Comparison of ENCODE assay signal across 8 mouse cellular contexts in genomic region chr15:93336658-93336924, GRCm38 (mm10). TPM values are rescaled to one million over a fixed set of nuclear protein-coding genes. Genes with fewer than 3 reads are reported as not detected.
A peak's percentile ranks its signal among the peaks of the same experiment; 100 is the strongest.
DNase-seq lines count a peak whose midpoint lies in the region; ATAC-seq and TF ChIP-seq lines count a peak whose summit lies in the region.

No protein-coding gene starts in this region.

- no peaks in the 10 kb centered on the region for H3K27me3 ChIP-seq in lung, embryonic 15.5 days
- H3K27me3 ChIP-seq in intestine, postnatal 0 days (replicated peaks; ENCODE audit: control insufficient read depth, insufficient read depth, low read length) = no peaks in the 10 kb centered on the region
- no peaks in the 10 kb centered on the region for H3K27me3 ChIP-seq in neural tube, embryonic 14.5 days (ENCODE audit: control insufficient read depth, insufficient read depth, low read length)

- ATAC-seq in lung, embryonic 15.5 days (ENCODE audit: borderline replicate concordance, extremely low read depth, low FRiP score, low TSS enrichment) = no peak
- no peak; the same call in 1 of the 2 replicates for ATAC-seq in intestine, postnatal 0 days
- ATAC-seq in neural tube, embryonic 14.5 days (ENCODE audit: low read depth) = no peak; the same call in 1 of the 2 replicates
- ATAC-seq in cerebellum, adult (ENCODE audit: insufficient number of reproducible peaks, low FRiP score, low TSS enrichment) = no peak

- H3K27ac ChIP-seq in lung, embryonic 15.5 days = peak overlapping the region; percentile 95
- peak overlapping the region; percentile 72; the same call in 1 of the 2 replicates for H3K27ac ChIP-seq in embryonic fibroblast, embryonic 13.5 days (ENCODE audit: insufficient read depth, low read length)
- H3K27ac ChIP-seq in intestine, postnatal 0 days (ENCODE audit: low read depth, low read length) = peak overlapping the region; percentile 89
- peak overlapping the region; percentile 93 for H3K27ac ChIP-seq in neural tube, embryonic 14.5 days (ENCODE audit: low read depth, low read length)

- peaks cover 12% of the 10 kb centered on the region for H3K4me1 ChIP-seq in lung, embryonic 15.5 days
- H3K4me1 ChIP-seq in embryonic fibroblast, embryonic 13.5 days (ENCODE audit: control insufficient read depth, insufficient read depth, low read length) = no peaks in the 10 kb centered on the region; the same call in 1 of the 2 replicates
- H3K4me1 ChIP-seq in intestine, postnatal 0 days (replicated peaks; ENCODE audit: control insufficient read depth, insufficient read depth, low read length) = no peaks in the 10 kb centered on the region
- H3K4me1 ChIP-seq in neural tube, embryonic 14.5 days (ENCODE audit: control insufficient read depth, insufficient read depth, low read length) = peaks cover 12% of the 10 kb centered on the region; the same call in 1 of the 2 replicates

- peak overlapping the region; percentile 93 for H3K4me2 ChIP-seq in lung, embryonic 15.5 days
- H3K4me2 ChIP-seq in intestine, postnatal 0 days (replicated peaks; ENCODE audit: low read depth) = peak overlapping the region; percentile 95
- H3K4me2 ChIP-seq in neural tube, embryonic 14.5 days (ENCODE audit: low read depth, low read length) = peak overlapping the region; percentile 83

- TF ChIP-seq POLR2A in embryonic fibroblast, embryonic 13.5 days (IDR thresholded peaks at IDR 0.05; ENCODE audit: low read depth, low read length) = no peak

- peak overlapping the region; percentile 88 for H3K4me3 ChIP-seq in lung, embryonic 15.5 days
- peak overlapping the region; percentile 27; the same call in 1 of the 2 replicates for H3K4me3 ChIP-seq in embryonic fibroblast, embryonic 13.5 days (ENCODE audit: insufficient read depth, low read length)
- peak overlapping the region; percentile 79 for H3K4me3 ChIP-seq in intestine, postnatal 0 days (ENCODE audit: low read depth, low read length)
- peak overlapping the region; percentile 98 for H3K4me3 ChIP-seq in neural tube, embryonic 14.5 days (ENCODE audit: low read depth, low read length)

- no peak for DNase-seq in lung, postnatal 36 days
- DNase-seq in Muller cell, postnatal 12 days (ENCODE audit: inconsistent ontology term) = no peak
- no peak for DNase-seq in urinary bladder, adult 2 months (ENCODE audit: low spot score)

- no peak for TF ChIP-seq CTCF in embryonic fibroblast, embryonic 13.5 days (IDR thresholded peaks at IDR 0.05; ENCODE audit: borderline replicate concordance, insufficient read depth, low read length)
- no peak for TF ChIP-seq CTCF in intestine, postnatal 0 days (IDR thresholded peaks at IDR 0.05; ENCODE audit: low read depth)

- H3K36me3 ChIP-seq in lung, embryonic 15.5 days = no peaks in the 10 kb centered on the region
- peaks cover 9% of the 10 kb centered on the region for H3K36me3 ChIP-seq in intestine, postnatal 0 days (ENCODE audit: control insufficient read depth, insufficient read depth)
- H3K36me3 ChIP-seq in neural tube, embryonic 14.5 days (ENCODE audit: control insufficient read depth, insufficient read depth, low read length) = no peaks in the 10 kb centered on the region

- H3K9ac ChIP-seq in lung, embryonic 15.5 days = peak overlapping the region; percentile 79
- H3K9ac ChIP-seq in intestine, postnatal 0 days (ENCODE audit: low read depth, low read length) = peak overlapping the region; percentile 91
- peak overlapping the region; percentile 93 for H3K9ac ChIP-seq in neural tube, embryonic 14.5 days (replicated peaks; ENCODE audit: low read depth, low read length)

- under 1% methylated on average over 45 of the region's 52 CpGs for WGBS in lung, embryonic 15.5 days
- WGBS in intestine, postnatal 0 days = under 1% methylated on average over 27 of the region's 52 CpGs
- 0% methylated on average over 1 of the region's 52 CpGs for WGBS in neural tube, embryonic 14.5 days

- H3K9me3 ChIP-seq in lung, embryonic 15.5 days = no peaks in the 10 kb centered on the region
- H3K9me3 ChIP-seq in intestine, postnatal 0 days (ENCODE audit: control insufficient read depth) = no peaks in the 10 kb centered on the region
- H3K9me3 ChIP-seq in neural tube, embryonic 14.5 days (ENCODE audit: control insufficient read depth, low read length) = no peaks in the 10 kb centered on the region

RNA-seq across cellular contexts. Expression of gene Yaf2, which starts 0.1 kb away (rescaled TPM):
- 88.7 and 89.9 TPM in 2 replicates for polyA plus RNA-seq in lung, embryonic 15.5 days (2015; fragmentation: Nextera tagmentation; extraction: Ambion mirVana)
- polyA plus RNA-seq in embryonic fibroblast, embryonic 13.5 days (2011; ENCODE audit: insufficient read length, low read depth, missing spikeins) = 36.4 and 36.5 TPM in 2 replicates
- polyA plus RNA-seq in intestine, postnatal 0 days (2015; fragmentation: Nextera tagmentation; extraction: Ambion mirVana) = 43.0 and 45.0 TPM in 2 replicates
- 133 and 136 TPM in 2 replicates for polyA plus RNA-seq in neural tube, embryonic 14.5 days (2014; fragmentation: Nextera tagmentation; extraction: Ambion mirVana)
- polyA plus RNA-seq in urinary bladder, adult 2 months (2012; rRNA removed) = 44.7 and 47.3 TPM in 2 replicates

Comparison
In these comparisons a context has a peak if more than half of its experiments do, and no peak if none do; other contexts are left out.
1. H3K4me3 ChIP-seq: peak in every context shown above with its lines; median percentile 98 in neural tube, embryonic 14.5 days; 88 in lung, embryonic 15.5 days; 79 in intestine, postnatal 0 days; 27 in embryonic fibroblast, embryonic 13.5 days.